Mouse (Mus musculus): ENCODE measurements around the gene Olfm1. TPM values are rescaled to one million over a fixed set of nuclear protein-coding genes. Genes with fewer than 3 reads are reported as not detected.

The Olfm1 gene
- total and polyA plus RNA-seq, 3 experiments, result 22.2 to 51.0 TPM; not detected in 1

DNA sequence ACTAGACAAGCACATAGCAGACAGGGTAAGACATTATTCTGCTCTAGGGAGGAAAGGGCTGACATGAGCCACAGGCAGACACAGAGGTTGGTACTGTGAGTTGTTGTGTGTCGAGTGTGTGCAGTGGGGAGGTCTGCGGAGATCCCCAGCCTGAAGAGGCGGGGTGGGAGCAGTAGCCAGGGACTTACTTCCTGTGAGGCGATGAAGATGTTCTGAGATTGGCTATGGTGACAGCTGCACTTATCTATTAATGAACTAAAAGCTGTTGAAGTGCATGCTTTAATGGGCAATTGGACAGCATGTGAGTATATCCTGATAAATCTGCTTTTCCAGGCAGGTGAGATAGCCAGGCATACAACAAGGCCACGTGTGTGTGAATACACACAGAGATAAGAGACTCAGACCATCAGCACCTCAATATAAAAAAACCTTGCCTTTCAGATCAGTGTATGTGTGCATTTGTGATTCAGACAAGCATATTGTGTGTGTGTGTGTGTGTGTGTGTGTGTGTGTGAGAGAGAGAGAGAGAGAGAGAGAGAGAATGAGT, 45.5 kb upstream of the Olfm1 start (continued):
- TF ChIP-seq UBTF (IDR thresholded peaks at IDR 0.05; ENCODE audit: borderline replicate concordance, insufficient read depth, low read depth, low read length), result no peak
- no peak for TF ChIP-seq MAFK (IDR thresholded peaks at IDR 0.05; ENCODE audit: borderline replicate concordance, low read depth, low read length)
- no peak for TF ChIP-seq POLR2AphosphoS5 (IDR thresholded peaks at IDR 0.05; ENCODE audit: borderline replicate concordance, low read depth, low read length)
- TF ChIP-seq KAT2A (conservative IDR thresholded peaks at IDR 0.05; ENCODE audit: low read depth, low read length), result no peak
- peak; percentile 72; the same call in 1 of the 2 replicates for TF ChIP-seq BHLHE40 (IDR thresholded peaks at IDR 0.05; ENCODE audit: borderline replicate concordance, low read depth, low read length)

DNA sequence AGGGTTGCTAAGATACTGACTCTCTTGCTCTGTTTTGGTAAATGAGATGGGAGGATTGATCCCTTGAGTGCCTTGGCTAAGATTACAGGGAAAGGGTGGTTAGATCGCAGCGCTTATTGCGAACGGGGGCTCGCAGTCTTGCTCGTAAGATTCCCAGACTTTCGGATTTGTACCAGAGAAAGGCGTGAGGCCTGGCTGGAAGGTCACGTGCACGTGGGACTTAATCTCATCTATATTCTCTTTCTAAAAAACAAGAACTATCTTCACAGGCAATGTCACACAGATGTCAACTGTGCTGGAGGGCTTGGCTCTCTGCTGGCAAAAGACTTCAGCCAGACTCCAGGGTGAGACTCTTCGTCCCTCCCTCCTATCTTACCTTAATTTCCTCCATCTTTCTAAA, 43.1 kb upstream of the Olfm1 start:
- Histone ChIP-seq H3K27ac (ENCODE audit: control insufficient read depth, low read depth, low read length) (no peak overlapping the region), H3K27me3 (ENCODE audit: control insufficient read depth in 1 of 2, insufficient read depth in 2 of 2, low read length in 2 of 2) (peaks cover 0 to 2% of the 10 kb centered on the region in 2 experiments; a peak in 2 of 4 replicates), H3K9ac (ENCODE audit: control insufficient read depth, low read depth, low read length, poor library complexity, severe bottlenecking) (no peak overlapping the region), H3K4me1 (ENCODE audit: control insufficient read depth in 1 of 2, insufficient read depth in 2 of 2, low read length in 2 of 2) (peaks cover 9 to 40% of the 10 kb centered on the region in 2 experiments), H3K9me3 (replicated peaks; ENCODE audit: insufficient read depth, low read length) (no peaks in the 10 kb centered on the region), H3K36me3 (ENCODE audit: control insufficient read depth in 1 of 2, insufficient read depth in 2 of 2, low read length in 2 of 2) (peaks cover 0 to 21% of the 10 kb centered on the region in 2 experiments; a peak in 2 of 4 replicates), H3K4me3 (ENCODE audit: control insufficient read depth in 1 of 2, insufficient read depth in 1 of 2, low read depth in 2 of 2, low read length in 2 of 2) (no peak overlapping the region), H3K79me2 (ENCODE audit: control insufficient read depth, insufficient read depth, low read length, poor library complexity) (no peaks in the 10 kb centered on the region; the same call in 1 of the 2 replicates)
- peak; percentile 23 for DNase-seq (ENCODE audit: low read depth, low spot score)
- TF ChIP-seq E2F4 (IDR thresholded peaks at IDR 0.05; ENCODE audit: borderline replicate concordance, low read depth, low read length) (no peak), ZNF384 (IDR thresholded peaks at IDR 0.05; ENCODE audit: low read depth, low read length) (no peak), POLR2AphosphoS5 (IDR thresholded peaks at IDR 0.05; ENCODE audit: borderline replicate concordance, low read depth, low read length) (no peak), RCOR1 (IDR thresholded peaks at IDR 0.05; ENCODE audit: low read depth, low read length) (no peak), GATA1 (IDR thresholded peaks at IDR 0.05; ENCODE audit: low read depth, low read length) (no peak), TCF12 (IDR thresholded peaks at IDR 0.05; ENCODE audit: low read depth, low read length) (no peak), GABPA (IDR thresholded peaks at IDR 0.05; ENCODE audit: low read depth, low read length) (no peak), BHLHE40 (IDR thresholded peaks at IDR 0.05; ENCODE audit: borderline replicate concordance, low read depth, low read length) (peak; percentile 67; the same call in 1 of the 2 replicates), MAX (IDR thresholded peaks at IDR 0.05; ENCODE audit: low read length) (no peak), ETS1 (IDR thresholded peaks at IDR 0.05; ENCODE audit: low read depth, low read length) (no peak), TBP (IDR thresholded peaks at IDR 0.05; ENCODE audit: low read depth, low read length) (no peak), MEF2A (IDR thresholded peaks at IDR 0.05; ENCODE audit: extremely low read depth, insufficient replicate concordance, low read depth, low read length, poor library complexity, severe bottlenecking) (no peak), ELF1 (IDR thresholded peaks at IDR 0.05; ENCODE audit: low read depth, low read length) (no peak), CTCF (IDR thresholded peaks at IDR 0.05 in 2 of 3, conservative IDR thresholded peaks at IDR 0.05 in 1 of 3; ENCODE audit: control insufficient read depth in 1 of 3, insufficient read depth in 1 of 3, low read depth in 2 of 3, low read length in 3 of 3, poor library complexity in 1 of 3, severe bottlenecking in 1 of 3) (no peak), EP300 (IDR thresholded peaks at IDR 0.05; ENCODE audit: low read depth in 1 of 2, low read length in 2 of 2) (no peak), USF1 (IDR thresholded peaks at IDR 0.05; ENCODE audit: low read depth, low read length) (peak; percentile 76), NELFE (IDR thresholded peaks at IDR 0.05; ENCODE audit: low read depth, low read length) (no peak)
